Mouse (Mus musculus) adrenal gland, postnatal 36 days (tissue): ENCODE results near the gene Araf. TPM values are rescaled to one million over a fixed set of nuclear protein-coding genes. Genes with fewer than 3 reads are reported as not detected.
A peak's percentile ranks its signal among the peaks of the same experiment; 100 is the strongest.
"Not testable (repeated sequence)": the region's sequence is repeated elsewhere in the genome, so short reads cannot be mapped to it uniquely, and the experiment has no call there.

Experiments
- DNase-seq, 2 experiments: peaks; one replicate each; pipeline ENCODE4 v3.0.0; 2021; ENCODE audit warnings: mixed read lengths in 1 of 2
- long read RNA-seq, 2 experiments: library from polyadenylated mRNA; stranded (forward); transcript quantifications; one replicate each; pipeline ENCODE4 v2.0.0; 2021; ENCODE audit warnings: borderline sequencing depth in 2 of 2
- total RNA-seq, 2 experiments: library from RNA; stranded (reverse); gene quantifications; 2 replicates each; pipeline ENCODE4 v1.2.3; 2021

Araf gene
- 100 to 1,000 TPM; 112 to 114 TPM for total RNA-seq
- long read RNA-seq, experiment 1, transcript Araf-202 (6 exons, 1,520 nt), result major isoform, 25 of 81 reads
- long read RNA-seq, experiment 1, transcript Araf-201 (16 exons, 2,358 nt), result minor isoform, 21 of 81 reads
- long read RNA-seq, experiment 1, partial matches to known transcripts, result 17 of 81 reads
- long read RNA-seq, experiment 1, other reads (novel, unspliced or antisense), result 18 of 81 reads
- long read RNA-seq, experiment 2, transcript Araf-201 (16 exons, 2,358 nt), result major isoform, 7 of 24 reads
- long read RNA-seq, experiment 2, partial matches to known transcripts, result 4 of 24 reads
- long read RNA-seq, experiment 2, other reads (novel, unspliced or antisense), result 8 of 24 reads

DNA sequence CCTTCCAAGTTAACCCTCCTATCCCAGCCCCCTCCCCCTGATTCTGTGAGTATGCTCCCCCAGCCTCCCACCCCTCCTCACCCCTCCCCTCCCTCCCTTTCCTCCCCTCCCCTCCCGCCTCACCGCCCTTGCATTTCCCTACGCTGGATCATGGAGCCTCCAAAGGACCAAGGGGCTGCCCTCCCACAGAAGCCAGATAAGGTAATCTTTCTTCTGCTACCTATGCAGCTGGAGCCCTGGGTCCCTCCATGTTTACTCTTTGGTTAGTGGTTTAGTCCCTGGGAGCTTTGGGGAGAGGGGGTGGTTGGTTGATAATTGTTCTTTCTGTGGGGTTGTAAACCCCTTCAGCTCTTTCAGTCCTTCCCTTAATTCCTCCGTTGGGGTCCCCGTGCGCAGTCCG lies at the start of gene Araf:
Araf (plus strand) TSS at position 134 of the 400 bp plus-strand sequence.
- DNase-seq, result no peak

GRCm38 (mm10) chrX:20748829-20749228 lies 48.8 kb upstream of the Araf start:
- no peak for DNase-seq

- DNase-seq, result no peak
Observed at GRCm38 (mm10) chrX:20761201-20761600, 36.4 kb upstream of the Araf start.

DNA sequence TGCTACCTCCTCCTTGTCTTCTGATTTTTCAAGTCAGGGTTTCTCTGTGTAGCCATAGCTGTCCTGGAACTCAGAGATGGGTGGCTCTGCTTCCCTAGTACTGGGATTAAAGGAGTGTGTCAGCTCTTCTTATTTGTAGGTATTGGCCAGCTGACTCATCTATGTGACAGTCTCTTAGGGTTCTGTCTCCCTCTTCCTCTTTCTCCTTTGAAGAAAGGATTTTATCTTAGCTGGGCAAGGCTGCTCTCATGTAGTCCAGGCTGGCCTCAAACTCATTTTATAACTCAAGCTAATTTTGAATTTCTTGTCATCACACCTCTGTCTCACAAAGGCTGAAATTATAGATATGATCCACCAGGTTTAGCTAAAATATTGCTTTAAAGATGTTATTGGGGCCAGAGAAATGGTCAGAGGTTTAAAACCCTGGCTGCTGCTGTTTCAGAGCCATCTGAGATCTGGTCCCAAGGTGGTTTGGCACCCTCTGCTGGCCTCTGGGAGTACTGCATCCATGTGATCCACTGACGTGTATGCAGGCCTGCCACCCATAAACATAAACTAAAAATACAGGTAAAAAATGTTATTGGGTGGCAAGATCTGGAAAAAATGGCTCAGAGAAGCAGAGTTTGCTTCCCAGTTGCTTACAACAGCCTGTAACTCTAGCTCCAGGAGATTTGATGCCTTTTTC lies 26.8 kb upstream of the Araf start:
- DNase-seq, result peak; percentile 83 to 85

DNA sequence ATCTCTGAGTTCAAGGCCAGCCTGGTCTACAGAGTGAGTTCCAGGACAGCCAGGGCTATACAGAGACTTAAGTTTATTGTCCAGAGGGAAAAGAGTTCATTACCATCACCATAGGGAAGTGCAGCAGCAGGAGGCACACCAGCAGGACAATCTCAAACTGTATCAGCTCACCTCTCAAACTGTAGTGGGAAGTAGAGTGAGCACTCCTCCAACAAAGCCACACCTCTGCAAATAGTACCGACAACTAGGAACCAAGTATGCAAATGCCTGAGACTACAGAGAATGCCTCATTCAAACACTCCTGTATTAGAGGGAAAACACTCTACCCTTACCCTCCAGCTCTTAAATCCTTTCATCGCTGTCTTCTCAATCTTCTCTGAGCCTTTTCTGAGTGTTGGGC lies 25.9 kb upstream of the Araf start:
- no peak for DNase-seq

GRCm38 (mm10) chrX:20775271-20776016 lies 22.2 kb upstream of the Araf start:
- no peak for DNase-seq

GRCm38 (mm10) chrX:20777619-20778018 lies 20.0 kb upstream of the Araf start:
- no peak for DNase-seq

- no peak for DNase-seq
Observed at GRCm38 (mm10) chrX:20787309-20787708, 10.3 kb upstream of the Araf start.

DNA sequence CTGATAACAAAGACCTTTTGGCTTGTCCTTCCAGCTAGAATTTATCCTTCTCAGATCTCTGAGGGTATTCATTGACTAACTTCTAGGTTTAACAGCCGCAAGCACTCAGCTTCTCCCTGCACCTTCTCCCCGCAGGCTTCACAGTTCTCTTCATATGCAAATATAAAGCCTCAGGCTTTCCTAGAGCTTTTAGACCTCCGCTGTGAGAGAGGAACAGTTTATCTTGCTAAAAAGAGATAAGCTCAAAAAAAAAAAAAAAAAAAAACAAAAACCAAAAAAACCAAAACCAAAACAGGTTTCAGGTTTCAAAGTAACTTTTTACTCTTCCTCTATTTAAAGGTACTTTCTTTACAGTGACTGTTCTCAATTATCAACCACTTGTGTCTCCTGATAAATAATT lies 5.2 kb upstream of the Araf start:
- DNase-seq, result no peak

GRCm38 (mm10) chrX:20793230-20793629 lies 4.4 kb upstream of the Araf start:
- peak in 1 of 2 experiments; percentile 8 for DNase-seq

GRCm38 (mm10) chrX:20794229-20794628 lies 3.4 kb upstream of the Araf start:
- no peak for DNase-seq

GRCm38 (mm10) chrX:20798141-20798796 lies 655 bp downstream of the Araf start:
- DNase-seq, result peak; percentile 71 to 82

GRCm38 (mm10) chrX:20798797-20799147 lies 1.2 kb downstream of the Araf start:
- DNase-seq, result peak in 1 of 2 experiments; percentile 17

- DNase-seq, result no peak
Observed at GRCm38 (mm10) chrX:20801456-20801855, 3.8 kb downstream of the Araf start.

DNA sequence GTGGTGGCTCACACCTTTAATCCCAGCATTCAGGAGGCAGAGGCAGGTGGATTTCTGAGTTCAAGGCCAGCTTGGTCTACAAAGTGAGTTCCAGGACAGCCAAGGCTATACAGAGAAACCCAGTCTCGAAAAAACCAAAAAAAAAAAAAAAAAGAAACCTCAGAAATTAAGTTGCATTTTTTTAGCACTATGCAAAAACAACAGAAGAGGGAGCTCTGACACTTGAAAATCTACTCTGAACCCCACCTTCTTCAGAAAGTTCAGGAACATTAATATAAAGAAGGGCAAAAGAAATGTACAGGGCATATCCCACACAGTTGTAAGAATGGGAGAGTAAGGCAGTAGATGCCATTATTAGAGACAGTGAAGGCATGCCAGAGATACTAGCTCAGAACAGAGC lies 6.7 kb downstream of the Araf start:
- not testable (repeated sequence) for DNase-seq

DNA sequence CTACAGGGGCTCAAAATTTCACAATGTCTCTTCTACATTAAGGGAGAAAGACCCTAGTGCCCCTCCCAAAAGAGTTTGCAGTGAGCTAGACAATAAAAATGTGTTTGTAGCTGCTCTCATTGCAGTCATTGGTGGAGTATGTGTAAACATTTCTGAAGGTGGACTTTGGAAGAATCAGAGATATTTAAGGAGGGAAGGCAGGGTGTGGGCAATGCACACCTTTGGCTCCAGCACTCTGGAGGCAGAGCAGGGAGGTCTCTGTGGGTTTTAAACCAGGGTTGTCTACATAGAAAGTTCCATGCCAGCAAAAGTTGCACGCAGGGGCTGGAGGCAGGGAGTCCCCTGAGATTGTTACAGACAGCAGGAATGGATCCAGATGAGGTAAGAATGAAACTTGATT lies 8.7 kb downstream of the Araf start:
- no peak for DNase-seq

GRCm38 (mm10) chrX:20816974-20817373 lies 19.4 kb downstream of the Araf start:
- DNase-seq, result peak; percentile 63 to 64

GRCm38 (mm10) chrX:20819204-20819628 lies 21.6 kb downstream of the Araf start:
- DNase-seq, result peak; percentile 81 to 91

DNA sequence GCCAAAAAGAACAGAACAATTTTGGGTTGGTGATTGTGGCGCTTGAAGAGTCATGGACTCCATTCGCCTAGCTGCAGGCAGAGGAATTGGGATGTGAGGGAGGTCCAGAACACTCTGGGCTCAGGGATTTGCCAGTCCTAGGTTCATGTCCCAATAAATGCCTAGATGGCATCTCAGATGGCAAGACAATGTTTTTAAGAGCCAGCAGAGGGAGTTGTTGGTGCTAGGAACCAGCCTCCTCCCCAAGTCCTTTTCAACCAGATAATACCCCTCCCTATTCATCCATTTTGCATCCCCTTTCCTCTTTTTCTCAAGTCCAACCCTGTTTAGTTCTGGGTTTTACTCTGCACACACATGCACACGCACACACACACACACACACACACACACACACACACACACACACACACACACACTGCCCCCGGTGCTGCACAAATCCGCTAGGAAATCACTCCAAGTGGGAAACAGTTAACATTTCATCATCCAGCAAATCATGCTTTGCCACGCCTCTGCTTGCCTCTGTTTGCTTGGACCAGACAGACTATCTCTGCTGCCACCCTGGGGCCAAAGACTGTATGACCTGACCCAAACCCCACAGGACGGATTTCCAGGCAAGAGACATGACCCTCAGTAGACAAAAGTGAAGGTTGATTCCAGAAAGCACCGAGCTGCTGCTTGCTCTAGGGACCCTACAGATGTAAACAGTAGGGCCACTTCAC lies 22.3 kb downstream of the Araf start:
- peak; percentile 68 to 80 for DNase-seq

- peak; percentile 53 to 64 for DNase-seq
Observed at GRCm38 (mm10) chrX:20828934-20829333, 31.3 kb downstream of the Araf start.

DNA sequence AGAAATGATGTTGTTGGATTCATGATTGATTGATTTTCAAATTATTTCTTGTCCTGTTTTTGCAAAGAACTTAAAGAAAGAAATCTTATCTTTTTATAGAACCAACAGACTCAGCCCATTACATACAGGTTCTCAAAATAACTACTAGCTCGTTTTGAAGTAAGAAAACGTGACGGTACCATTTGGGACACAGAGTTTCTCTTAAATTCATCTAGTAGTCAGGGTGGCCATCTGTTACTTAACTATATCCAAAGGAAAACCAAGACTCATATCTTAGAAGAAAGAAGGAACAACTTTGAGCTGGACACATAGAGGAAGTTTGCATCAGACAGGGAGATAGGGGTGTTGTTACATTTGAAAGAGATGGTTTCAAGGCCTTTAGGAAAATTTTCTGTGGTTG lies 49.6 kb downstream of the Araf start:
- no peak for DNase-seq

- DNase-seq, result no peak
Observed at GRCm38 (mm10) chrX:20847816-20848215, 50.2 kb downstream of the Araf start.
